Mouse (Mus musculus) erythroblast, adult 5-6 weeks (primary cell): ENCODE data around the gene Ctdnep1. TPM values are rescaled to one million over a fixed set of nuclear protein-coding genes. Genes with fewer than 3 reads are reported as not detected.

Experiments used
- ATAC-seq: replicated peaks from 2 replicates; pipeline ENCODE4 v1.8.0; 2016; ENCODE audit warnings: moderate number of reproducible peaks, mild to moderate bottlenecking, moderate TSS enrichment, inconsistent platforms; ENCODE audit not compliant: poor library complexity, low FRiP score, severe bottlenecking
- total RNA-seq, 2 experiments: library from RNA; stranded (forward) in 1 of 2; stranded (reverse) in 1 of 2; fragments of 150-400 nt in 1 of 2; fragments of 200-764, 138-1000 nt in 1 of 2; gene quantifications; 2 replicates each; pipeline versions ENCODE4 v1.2.3 to v1.2.4; 2015 to 2017; ENCODE audit warnings: low replicate concordance in 2 of 2

The Ctdnep1 gene
- 48.1 and 52.3 TPM in 2 replicates for total RNA-seq (2015; ENCODE audit: low replicate concordance)
- total RNA-seq (2017; ENCODE audit: low replicate concordance), result 10.8 and 12.5 TPM in 2 replicates

- no peak for ATAC-seq
Observed at GRCm38 (mm10) chr11:69981141-69981762, at the start of gene Ctdnep1. TSS of gene Ctdnep1 (plus strand) at chr11:69981156.

DNA sequence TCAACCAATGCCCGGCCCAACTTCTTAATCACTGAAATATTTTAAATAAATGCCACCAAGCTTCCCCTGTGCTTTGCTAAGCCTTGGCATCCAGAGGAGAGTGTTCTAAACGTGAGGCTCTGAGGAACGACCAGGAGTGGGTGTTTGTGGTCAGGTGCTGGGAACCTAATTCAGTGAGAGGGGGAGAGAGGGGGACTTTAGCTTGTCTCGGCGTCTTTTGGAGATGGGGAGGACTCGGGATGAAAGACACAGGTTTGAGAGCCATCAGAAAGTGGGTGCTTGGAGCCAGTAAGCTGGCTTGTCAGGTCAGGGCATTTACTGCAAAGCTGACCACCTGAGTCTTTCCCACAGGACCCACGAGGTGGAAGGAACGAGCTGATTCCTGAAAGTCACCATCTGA, 49.2 kb upstream of the Ctdnep1 start:
- ATAC-seq, result no peak

GRCm38 (mm10) chr11:69932254-69932653, 48.7 kb upstream of the Ctdnep1 start:
- no peak for ATAC-seq

- ATAC-seq, result no peak
Observed at GRCm38 (mm10) chr11:69933066-69933465, 47.9 kb upstream of the Ctdnep1 start.

DNA sequence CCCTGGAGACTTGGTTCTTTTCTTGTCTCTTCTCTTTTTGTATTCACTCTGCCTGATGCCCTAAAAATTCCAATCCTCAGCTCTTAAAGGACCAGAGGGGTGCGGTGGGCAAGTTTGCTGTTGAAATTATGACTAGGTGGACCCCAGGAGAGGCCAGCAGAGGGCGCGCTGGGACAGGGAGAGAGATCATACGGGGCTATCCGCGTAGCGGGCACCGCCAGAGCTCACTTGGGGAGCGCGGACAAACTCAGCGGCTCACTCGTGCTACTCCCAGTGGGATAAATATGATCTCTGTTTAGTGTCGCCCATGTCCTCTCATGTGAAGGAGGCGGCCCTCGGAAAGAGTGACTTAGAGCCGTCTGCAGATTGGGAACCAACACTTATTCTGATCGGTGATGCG, 46.8 kb upstream of the Ctdnep1 start:
- peak; percentile 79 for ATAC-seq

DNA sequence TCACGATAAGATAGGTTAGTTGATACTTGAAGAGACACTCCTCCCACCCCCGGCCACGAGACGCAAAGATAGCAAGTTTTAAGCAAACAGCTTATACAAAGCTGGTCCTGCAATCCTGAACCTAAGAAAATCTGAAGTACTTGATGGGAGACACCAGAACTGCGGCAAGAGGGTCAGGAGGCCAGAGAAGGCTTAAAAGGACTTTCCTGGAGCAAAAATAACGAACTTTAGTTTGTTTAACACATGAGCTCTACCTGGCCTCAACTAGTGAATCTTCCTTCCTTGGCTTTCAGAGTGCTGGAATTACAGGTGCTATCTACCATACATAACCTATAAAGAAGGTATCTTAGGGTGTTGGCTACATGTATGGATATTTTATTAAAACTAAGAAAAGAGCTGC, 46.3 kb upstream of the Ctdnep1 start:
- no peak for ATAC-seq

GRCm38 (mm10) chr11:69935137-69935879, 45.6 kb upstream of the Ctdnep1 start, which contains the start of gene Ybx2:
TSS of gene Ybx2 (plus strand) at chr11:69935796.
- peak; percentile 83 for ATAC-seq

GRCm38 (mm10) chr11:69936156-69936555, 44.8 kb upstream of the Ctdnep1 start:
- no peak for ATAC-seq

GRCm38 (mm10) chr11:69936714-69937347, 44.1 kb upstream of the Ctdnep1 start:
- ATAC-seq, result no peak

GRCm38 (mm10) chr11:69937385-69937784, 43.6 kb upstream of the Ctdnep1 start:
- no peak for ATAC-seq

DNA sequence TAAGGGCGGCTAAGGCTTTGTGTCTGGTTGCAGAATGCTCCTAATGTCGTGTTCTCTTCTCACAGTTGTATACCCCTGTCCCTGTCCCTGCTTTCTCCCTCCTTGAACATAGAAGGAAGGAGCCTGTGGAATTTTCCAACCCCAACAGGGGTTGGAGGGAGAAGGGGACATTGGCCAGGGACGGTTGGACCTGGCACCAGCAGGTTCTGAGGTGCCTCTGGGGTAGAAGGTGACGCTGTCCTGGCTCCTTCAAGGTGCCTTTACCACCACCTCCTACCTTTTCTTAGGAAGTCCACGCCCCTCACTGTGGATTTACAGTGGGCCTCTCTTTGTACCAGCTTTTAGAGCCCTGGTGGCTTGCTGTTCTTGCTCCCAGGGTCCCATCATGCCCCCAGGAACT, 43.1 kb upstream of the Ctdnep1 start:
- ATAC-seq, result no peak

DNA sequence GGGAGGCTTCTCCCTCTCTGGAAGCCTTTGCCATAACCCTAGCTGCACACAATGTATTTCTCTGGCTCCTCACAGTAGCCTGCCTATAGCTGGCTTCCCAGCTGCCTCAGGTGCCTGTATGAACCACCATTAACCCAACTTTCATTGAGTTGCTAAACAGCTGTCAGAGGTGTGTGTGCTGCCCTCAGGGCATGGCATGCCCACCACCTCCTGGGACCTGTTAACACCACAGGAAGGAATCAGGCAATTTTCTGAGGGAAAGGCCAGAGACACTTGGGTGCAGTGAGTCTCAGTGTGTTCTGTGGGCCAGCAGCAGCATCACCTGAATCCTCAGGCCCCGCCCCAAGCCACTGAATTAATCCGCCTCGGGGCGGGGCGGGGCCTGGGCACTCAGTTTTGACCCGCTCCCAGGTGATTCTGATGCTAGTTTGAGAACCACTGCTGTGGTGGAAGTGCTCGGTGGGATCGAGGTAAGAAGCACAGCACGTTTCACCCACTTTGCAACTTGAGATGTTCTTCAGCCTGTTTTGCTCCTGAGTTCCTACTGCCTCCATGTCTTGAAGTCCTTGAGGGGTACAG, 42.5 kb upstream of the Ctdnep1 start:
- no peak for ATAC-seq

DNA sequence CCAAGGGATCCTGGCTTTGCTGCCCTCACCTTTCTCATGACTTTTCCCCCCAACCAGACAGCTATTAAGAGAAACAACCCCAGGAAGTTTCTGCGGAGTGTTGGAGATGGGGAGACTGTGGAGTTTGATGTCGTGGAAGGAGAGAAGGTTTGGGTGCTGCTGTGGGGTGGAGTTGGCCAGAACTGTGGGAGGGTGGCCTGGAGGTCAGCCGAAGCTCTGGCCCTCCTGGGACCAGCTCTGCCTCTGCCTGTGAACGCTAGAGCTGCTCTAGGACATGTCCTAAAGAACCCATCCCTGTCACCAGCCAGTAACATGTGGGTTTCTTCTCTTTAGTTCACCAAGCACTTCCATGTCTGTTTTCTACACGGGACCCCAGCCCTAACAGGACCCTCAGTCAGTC, 41.8 kb upstream of the Ctdnep1 start:
- ATAC-seq, result no peak

- ATAC-seq, result no peak
Observed at GRCm38 (mm10) chr11:69939731-69940130, 41.2 kb upstream of the Ctdnep1 start.

- no peak for ATAC-seq
Observed at GRCm38 (mm10) chr11:69940962-69941361, 40.0 kb upstream of the Ctdnep1 start.

DNA sequence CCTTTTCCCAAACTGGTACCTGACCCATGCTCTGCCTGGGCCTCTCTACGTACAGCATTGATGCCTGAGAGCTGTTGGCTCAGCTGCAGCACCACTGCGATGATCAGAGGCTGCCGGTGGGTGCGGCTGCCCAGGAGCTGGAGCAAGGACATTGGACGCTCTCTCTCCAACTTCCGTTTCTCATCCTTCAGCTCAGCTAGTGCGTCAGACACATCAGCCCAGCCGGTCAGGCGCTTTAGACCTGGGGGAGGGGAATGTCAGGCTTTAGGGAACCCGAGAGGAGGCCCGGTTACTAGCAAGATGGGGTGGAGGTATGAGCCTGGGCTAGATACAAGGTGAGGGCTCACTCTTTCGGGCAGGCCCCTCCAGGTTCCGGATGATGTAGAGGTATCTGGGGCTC, 35.7 kb upstream of the Ctdnep1 start:
- ATAC-seq, result no peak

DNA sequence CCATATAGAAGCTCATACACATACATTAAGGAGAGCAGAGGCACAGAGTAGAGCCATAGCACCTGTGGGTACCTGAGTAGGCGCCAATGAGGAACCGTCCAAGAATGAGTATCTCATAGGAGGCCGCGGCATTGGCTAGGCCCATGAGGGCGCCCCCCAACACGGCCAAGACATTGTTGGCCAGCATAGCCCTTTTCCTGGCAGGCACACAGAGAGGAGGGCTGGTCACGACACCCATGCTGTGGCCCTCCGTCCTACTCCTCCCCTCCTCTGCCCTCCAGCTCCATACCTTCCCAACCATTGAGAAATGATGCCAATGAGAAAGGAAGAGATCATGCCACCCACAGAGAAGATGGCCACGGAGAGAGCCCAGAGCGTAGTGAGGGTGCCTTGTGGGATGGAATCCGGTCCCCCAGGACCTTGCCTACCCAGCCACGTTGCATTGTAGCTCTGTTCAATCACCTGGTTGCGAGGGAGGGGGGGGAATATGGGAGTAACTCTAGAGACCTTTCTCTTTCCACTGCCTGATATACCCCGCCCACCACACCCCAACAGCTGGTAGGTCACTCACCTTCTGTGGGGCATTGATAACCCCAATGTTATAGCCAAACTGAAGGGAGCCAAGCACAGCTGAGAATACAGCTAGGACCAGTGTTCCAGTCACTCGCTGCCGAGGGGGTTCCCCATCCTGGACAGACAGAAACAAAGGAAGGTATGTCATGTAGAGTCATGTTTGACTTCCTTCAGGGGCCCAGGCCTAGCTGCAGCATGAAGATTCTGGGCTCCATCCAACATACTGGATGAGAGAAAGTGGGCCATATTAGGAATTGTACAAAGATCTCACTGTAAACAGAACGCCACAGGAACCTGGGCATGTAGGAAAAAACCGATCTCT, 34.7 kb upstream of the Ctdnep1 start:
- ATAC-seq, result peak; percentile 70

- peak; percentile 20 for ATAC-seq
Observed at GRCm38 (mm10) chr11:69947337-69948065, 33.5 kb upstream of the Ctdnep1 start.
